Mouse (Mus musculus) ES-E14 (cell line): ENCODE results near the gene Fam83g. TPM values are rescaled to one million over a fixed set of nuclear protein-coding genes. Genes with fewer than 3 reads are reported as not detected.

Experiments used
- DNase-seq: peaks from one replicate; pipeline ENCODE4 v3.0.0-alpha.2; 2013; ENCODE audit warnings: low read depth, low spot score
- H3K27ac ChIP-seq: 2 replicates; pipeline ENCODE4 v1.5.1; 2012; ENCODE audit warnings: low read depth, mild to moderate bottlenecking, low read length, moderate library complexity, mixed read lengths; ENCODE audit not compliant: poor library complexity, insufficient read depth, severe bottlenecking
- H3K36me3 ChIP-seq: 2 replicates; pipeline ENCODE4 v1.6.1; 2012; ENCODE audit warnings: mild to moderate bottlenecking, low read length, moderate library complexity, mixed read lengths; ENCODE audit not compliant: control insufficient read depth, poor library complexity, insufficient read depth, severe bottlenecking
- H3K4me1 ChIP-seq, 2 experiments: fragments of 150-350 bp in 1 of 2; sonication (generic) in 1 of 2; 2 replicates each; pipeline ENCODE4 v1.6.1; 2012; ENCODE audit warnings: low read length in 2 of 2, mild to moderate bottlenecking in 1 of 2, mixed read lengths in 1 of 2; ENCODE audit not compliant: control insufficient read depth in 2 of 2, insufficient read depth in 2 of 2, poor library complexity in 1 of 2
- H3K4me3 ChIP-seq, 2 experiments: fragments of 150-350 bp in 1 of 2; sonication (generic) in 1 of 2; 2 replicates each; pipeline ENCODE4 v1.5.1; 2012; ENCODE audit warnings: low read length in 2 of 2, low read depth in 1 of 2, mild to moderate bottlenecking in 1 of 2, mixed read lengths in 1 of 2; ENCODE audit not compliant: insufficient read depth in 1 of 2, poor library complexity in 1 of 2, severe bottlenecking in 1 of 2
- H3K9ac ChIP-seq: 2 replicates; pipeline ENCODE4 v1.6.1; 2012; ENCODE audit warnings: low read depth, mild to moderate bottlenecking, low read length, mixed read lengths; ENCODE audit not compliant: poor library complexity, insufficient read depth, severe bottlenecking
- H3K9me3 ChIP-seq: fragments of 150-350 bp; sonication (generic); 2 replicates; pipeline ENCODE4 v1.6.1; 2012; ENCODE audit warnings: low read depth, mild to moderate bottlenecking, low read length; ENCODE audit not compliant: control insufficient read depth, insufficient read depth
- CHD2 ChIP-seq: IDR thresholded peaks from 2 replicates; pipeline ENCODE4 v1.6.1; 2014; ENCODE audit warnings: mild to moderate bottlenecking, low read depth, low read length, inconsistent platforms
- HCFC1 ChIP-seq: IDR thresholded peaks from 2 replicates; pipeline ENCODE4 v1.6.1; 2012; ENCODE audit warnings: low read length, inconsistent platforms, borderline replicate concordance; ENCODE audit not compliant: insufficient read depth
- MAFK ChIP-seq: IDR thresholded peaks from 2 replicates; pipeline ENCODE4 v1.6.1; 2014; ENCODE audit warnings: mild to moderate bottlenecking, low read depth, low read length, inconsistent platforms; ENCODE audit not compliant: insufficient read depth
- ZC3H11A ChIP-seq: IDR thresholded peaks from 2 replicates; pipeline ENCODE4 v1.6.1; 2012; ENCODE audit warnings: low read depth, mild to moderate bottlenecking, inconsistent platforms, low read length, borderline replicate concordance
- ZNF384 ChIP-seq: IDR thresholded peaks from 2 replicates; pipeline ENCODE4 v1.6.1; 2012; ENCODE audit warnings: low read depth, low read length, inconsistent platforms
- in situ Hi-C, 2 experiments: fragments of 600-800 bp; cut with MboI; formaldehyde crosslinking; loops; one replicate each; pipeline ENCODE4 v1.15.1; 2025; ENCODE audit warnings: low sequenced_read_pairs in 2 of 2, inconsistent platforms in 1 of 2; ENCODE audit not compliant: unreplicated experiment in 2 of 2
- total RNA-seq: library from RNA; depleted of rRNA; stranded (reverse); fragments of 300-350 nt; gene quantifications from 2 replicates; pipeline ENCODE4 v1.2.3, GENCODE M21; 2012; rRNA removed

The Fam83g gene
- total RNA-seq, 1 experiment: 9.4 TPM

GRCm38 (mm10) chr11:61757151-61757550 lies 73.3 kb downstream of the Fam83g start:
- H3K36me3 ChIP-seq: peaks cover 16% of the 10 kb centered on the region
- no peaks in the 10 kb centered on the region for H3K9me3 ChIP-seq
- H3K4me1 ChIP-seq: peaks cover 3 to 4% of the 10 kb centered on the region in 2 experiments; a peak in 2 of 4 replicates
- TF ChIP-seq ZNF384: no peak
- no peak for TF ChIP-seq ZC3H11A
- TF ChIP-seq MAFK: no peak
- TF ChIP-seq CHD2: no peak
- TF ChIP-seq HCFC1: no peak
- H3K4me3 ChIP-seq: no peak overlapping the region
- no peak overlapping the region for H3K27ac ChIP-seq
- in situ Hi-C loops: no loop called here
- no peak overlapping the region for H3K9ac ChIP-seq
- no peak for DNase-seq

Other genes with a start within 250 kb of the Fam83g start
- 0.58 and 1.2 TPM in 2 replicates for gene Rnf112, start 230.0 kb upstream of the Fam83g start, total RNA-seq
- 2.5 and 2.9 TPM in 2 replicates for gene Mfap4, start 198.7 kb upstream of the Fam83g start, total RNA-seq
- gene Mapk7, start 189.7 kb upstream of the Fam83g start, total RNA-seq: 24.8 and 25.3 TPM in 2 replicates
- gene B9d1, start 178.9 kb upstream of the Fam83g start, total RNA-seq: 84.7 and 108 TPM in 2 replicates
- 29.0 and 33.1 TPM in 2 replicates for gene Epn2, start 104.4 kb upstream of the Fam83g start, total RNA-seq
- 0.16 and 1.5 TPM in 2 replicates for gene Grap, start 30.8 kb upstream of the Fam83g start, total RNA-seq
- gene Slc5a10, start 36.7 kb downstream of the Fam83g start, total RNA-seq: 0.32 and 0.45 TPM in 2 replicates
- gene Prpsap2, start 78.0 kb downstream of the Fam83g start, total RNA-seq: 29.3 and 35.7 TPM in 2 replicates
- gene Ulk2, start 171.0 kb downstream of the Fam83g start, total RNA-seq: 3.3 and 4.3 TPM in 2 replicates
- 23.5 and 24.2 TPM in 2 replicates for gene Akap10, start 246.2 kb downstream of the Fam83g start, total RNA-seq